Mouse (Mus musculus) embryonic facial prominence, embryonic 11.5 days (tissue): ENCODE results near the gene Mapk1ip1l. TPM values are rescaled to one million over a fixed set of nuclear protein-coding genes. Genes with fewer than 3 reads are reported as not detected.

Source experiments
- ATAC-seq: fragments of 200-750 bp; cut with Nextera tagmentation; replicated peaks from 2 replicates; pipeline ENCODE4 v1.8.0; 2017; ENCODE audit warnings: low read depth; ENCODE audit not compliant: insufficient number of reproducible peaks, low FRiP score, low TSS enrichment
- DNase-seq: peaks from one replicate; pipeline ENCODE4 v3.0.0-alpha.2; 2015; ENCODE audit warnings: low spot score
- H3K27ac ChIP-seq: fragments of 300-500 bp; sonication (generic); replicated peaks from 2 replicates; pipeline ENCODE4 v1.5.1; 2014; ENCODE audit warnings: mild to moderate bottlenecking, low read depth, low read length, control low read depth
- H3K27me3 ChIP-seq: fragments of 300-500 bp; sonication (generic); 2 replicates; pipeline ENCODE4 v1.6.1; 2014; ENCODE audit warnings: mild to moderate bottlenecking, low read length, moderate library complexity, mixed read lengths; ENCODE audit not compliant: control insufficient read depth, insufficient read depth
- H3K36me3 ChIP-seq: fragments of 300-500 bp; sonication (generic); replicated peaks from 2 replicates; pipeline ENCODE4 v1.6.1; 2014; ENCODE audit warnings: low read depth, mild to moderate bottlenecking, low read length, moderate library complexity, mixed read lengths; ENCODE audit not compliant: control insufficient read depth, insufficient read depth
- H3K4me1 ChIP-seq: fragments of 300-500 bp; sonication (generic); 2 replicates; pipeline ENCODE4 v1.6.1; 2014; ENCODE audit warnings: low read length, mixed read lengths; ENCODE audit not compliant: control insufficient read depth, insufficient read depth
- H3K4me2 ChIP-seq: fragments of 300-500 bp; sonication (generic); 2 replicates; pipeline ENCODE4 v1.6.1; 2014; ENCODE audit warnings: low read depth, mild to moderate bottlenecking, control low read depth, low read length, moderate library complexity
- H3K4me3 ChIP-seq: fragments of 300-500 bp; sonication (generic); 2 replicates; pipeline ENCODE4 v1.5.1; 2014; ENCODE audit warnings: low read depth, low read length, control low read depth
- H3K9ac ChIP-seq: fragments of 300-500 bp; sonication (generic); replicated peaks from 2 replicates; pipeline ENCODE4 v1.6.1; 2014; ENCODE audit warnings: mild to moderate bottlenecking, control low read depth, low read length
- H3K9me3 ChIP-seq: fragments of 300-500 bp; sonication (generic); replicated peaks from 2 replicates; pipeline ENCODE4 v1.6.1; 2016; ENCODE audit warnings: mild to moderate bottlenecking, low read length, inconsistent platforms, mixed read lengths; ENCODE audit not compliant: control insufficient read depth
- WGBS: fragments of 180-500 bp; shearing (Covaris S2); extraction: QIAGEN DNeasy Blood & Tissue Kit; methylation state at CpG from one replicate; pipeline ENCODE4 v1.1.7; 2014; 5-methylcytosine and 5-hydroxymethylcytosine counted together
- polyA plus RNA-seq: library from polyadenylated mRNA; unstranded; fragments of >200 nt; fragmentation: Nextera tagmentation; extraction: Ambion mirVana; gene quantifications from 2 replicates; pipeline ENCODE4 v1.2.1, GENCODE M21; 2014

Mapk1ip1l gene
- polyA plus RNA-seq, 1 experiment from 2014 or later: 104 TPM

DNA sequence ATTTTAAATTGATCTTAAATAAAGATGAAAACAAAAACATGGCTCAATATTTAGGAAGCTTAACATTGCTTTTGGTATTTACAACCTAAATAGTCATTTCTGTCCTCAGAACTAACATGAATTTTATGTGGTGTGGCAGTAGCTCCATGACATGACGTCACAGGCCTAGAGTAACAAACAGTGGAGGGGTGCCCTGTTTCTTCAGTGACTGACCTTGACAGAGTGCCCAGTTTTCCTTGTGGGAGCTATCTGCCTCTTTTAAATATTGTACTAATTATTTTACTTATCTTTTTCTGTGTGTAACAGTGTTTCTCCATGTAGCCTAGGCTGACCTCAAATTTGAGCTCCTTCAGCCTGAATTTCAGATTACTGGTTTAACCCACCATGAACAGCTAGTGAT lies 6.3 kb upstream of the Mapk1ip1l start:
- Histone ChIP-seq H3K27ac (no peak overlapping the region), H3K36me3 (peaks cover 3% of the 10 kb centered on the region; the same call in 1 of the 2 replicates), H3K9me3 (no peaks in the 10 kb centered on the region), H3K4me3 (no peak overlapping the region), H3K27me3 (no peaks in the 10 kb centered on the region), H3K4me2 (no peak overlapping the region), H3K9ac (no peak overlapping the region), H3K4me1 (no peaks in the 10 kb centered on the region)
- 79% methylated on average over 1 of the region's 1 CpGs for WGBS
- DNase-seq: no peak
- no peak for ATAC-seq

DNA sequence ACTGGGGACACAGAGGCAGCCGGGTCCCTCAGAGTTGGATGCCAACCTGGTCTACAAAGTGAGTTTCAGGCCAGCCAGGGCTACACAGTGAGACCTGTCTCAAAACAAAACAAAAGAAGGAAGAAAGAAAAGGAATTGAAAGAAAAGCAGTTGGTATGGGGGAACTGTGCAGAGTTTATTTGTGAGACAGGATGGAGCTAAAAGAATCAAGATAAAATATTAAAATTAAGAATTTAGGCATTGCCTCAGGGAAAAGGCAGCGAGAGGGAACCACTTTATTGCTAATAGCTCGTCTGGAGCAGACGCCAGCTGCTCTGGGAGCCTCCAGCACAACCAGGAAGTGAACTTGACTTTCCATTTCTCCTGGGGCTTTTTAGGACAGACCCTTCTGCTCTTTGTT lies 3.9 kb upstream of the Mapk1ip1l start:
- no peak overlapping the region for H3K27ac ChIP-seq
- no peaks in the 10 kb centered on the region for H3K9me3 ChIP-seq
- no peak for DNase-seq
- WGBS: 40% methylated on average over 4 of the region's 4 CpGs
- H3K4me2 ChIP-seq: no peak overlapping the region
- H3K36me3 ChIP-seq: peaks cover 3% of the 10 kb centered on the region; the same call in 1 of the 2 replicates
- no peak overlapping the region for H3K4me3 ChIP-seq
- no peak overlapping the region for H3K9ac ChIP-seq
- ATAC-seq: no peak
- H3K4me1 ChIP-seq: no peaks in the 10 kb centered on the region
- no peaks in the 10 kb centered on the region for H3K27me3 ChIP-seq

DNA sequence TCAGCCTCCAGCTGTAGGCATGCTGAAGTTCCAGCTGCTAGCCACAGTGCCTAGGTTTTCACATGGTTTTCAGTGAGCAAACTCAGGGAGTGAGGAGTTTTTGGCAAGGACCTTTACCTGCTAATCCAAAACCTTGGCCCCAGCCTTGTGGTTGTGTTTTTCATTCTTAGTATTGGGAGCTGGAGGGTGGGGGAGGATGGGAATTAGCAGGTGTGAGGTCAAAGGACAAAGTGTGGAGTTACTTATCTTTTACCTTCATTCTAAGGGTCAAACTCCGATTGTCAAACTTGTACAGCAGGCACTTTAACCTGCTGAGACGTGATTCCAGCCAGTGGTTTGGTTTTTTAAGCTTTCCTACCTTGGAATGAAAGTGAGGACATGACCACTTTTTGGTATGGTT lies 1.8 kb upstream of the Mapk1ip1l start:
- Histone ChIP-seq H3K4me1 (no peaks in the 10 kb centered on the region), H3K4me3 (no peak overlapping the region), H3K9me3 (no peaks in the 10 kb centered on the region), H3K27me3 (no peaks in the 10 kb centered on the region), H3K4me2 (no peak overlapping the region), H3K27ac (no peak overlapping the region), H3K9ac (no peak overlapping the region), H3K36me3 (no peaks in the 10 kb centered on the region)
- WGBS: 65% methylated on average over 2 of the region's 2 CpGs
- ATAC-seq (no peak), DNase-seq (no peak)

GRCm38 (mm10) chr14:47298408-47298792 lies 334 bp downstream of the Mapk1ip1l start:
- WGBS: under 1% methylated on average over 28 of the region's 38 CpGs
- Histone ChIP-seq H3K4me3 (peak overlapping the region; percentile 86), H3K4me1 (no peaks in the 10 kb centered on the region), H3K27ac (peak overlapping the region; percentile 88), H3K36me3 (no peaks in the 10 kb centered on the region), H3K27me3 (no peaks in the 10 kb centered on the region), H3K9me3 (no peaks in the 10 kb centered on the region), H3K4me2 (peak overlapping the region; percentile 53), H3K9ac (peak overlapping the region; percentile 91)
- DNase-seq (peak; percentile 81), ATAC-seq (peak; percentile 71)

GRCm38 (mm10) chr14:47298819-47299261 lies 774 bp downstream of the Mapk1ip1l start:
- Histone ChIP-seq H3K9ac (peak overlapping the region; percentile 91), H3K4me1 (no peaks in the 10 kb centered on the region), H3K9me3 (no peaks in the 10 kb centered on the region), H3K4me2 (peak overlapping the region; percentile 53), H3K27ac (peak overlapping the region; percentile 88), H3K4me3 (peak overlapping the region; percentile 86), H3K27me3 (no peaks in the 10 kb centered on the region), H3K36me3 (no peaks in the 10 kb centered on the region)
- peak; percentile 35; the same call in 1 of the 2 replicates for ATAC-seq
- under 1% methylated on average over 15 of the region's 15 CpGs for WGBS
- peak; percentile 70 for DNase-seq

DNA sequence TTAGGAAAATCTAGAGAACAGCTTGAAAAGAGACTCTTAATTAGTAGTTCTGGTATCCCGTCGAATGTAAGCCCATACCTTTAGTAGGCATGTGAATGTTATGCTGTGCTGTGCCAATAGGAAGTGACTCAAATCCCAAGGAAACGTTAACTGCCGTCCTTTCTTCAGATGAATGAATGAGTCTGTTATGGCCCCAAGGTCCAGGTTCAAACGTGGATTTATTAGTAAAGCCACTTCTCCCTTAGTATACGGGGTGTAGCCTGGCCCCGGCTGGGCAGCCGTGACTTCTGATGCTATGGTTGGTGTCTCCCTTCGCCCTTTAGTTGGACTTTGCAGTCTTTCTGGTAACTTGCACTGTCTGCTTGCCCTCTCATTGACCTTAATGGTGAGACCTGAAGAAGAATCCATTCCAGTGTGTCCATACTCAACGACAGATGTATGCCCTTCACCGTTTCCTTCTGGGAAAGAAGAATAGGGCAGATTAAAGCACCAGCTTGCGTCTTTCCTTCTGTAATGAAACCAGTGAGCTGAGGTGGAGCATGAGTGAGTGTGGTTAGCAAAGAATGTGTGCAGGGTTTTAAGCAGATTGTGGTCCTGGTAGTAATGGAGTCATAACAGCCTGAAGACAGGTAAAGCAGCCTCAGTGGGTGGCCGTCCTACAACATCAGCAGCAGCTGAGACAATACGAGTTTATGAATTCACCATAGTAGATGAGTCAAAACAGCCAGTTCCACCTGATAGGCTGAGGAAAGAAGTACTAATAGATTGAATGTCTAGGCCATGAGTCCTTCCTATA lies 5.0 kb downstream of the Mapk1ip1l start:
- Histone ChIP-seq H3K27ac (no peak overlapping the region), H3K9ac (no peak overlapping the region), H3K4me1 (no peaks in the 10 kb centered on the region), H3K4me2 (no peak overlapping the region), H3K9me3 (no peaks in the 10 kb centered on the region), H3K36me3 (no peaks in the 10 kb centered on the region), H3K4me3 (no peak overlapping the region), H3K27me3 (no peaks in the 10 kb centered on the region)
- 90% methylated on average over 14 of the region's 14 CpGs for WGBS
- ATAC-seq (no peak), DNase-seq (no peak)

DNA sequence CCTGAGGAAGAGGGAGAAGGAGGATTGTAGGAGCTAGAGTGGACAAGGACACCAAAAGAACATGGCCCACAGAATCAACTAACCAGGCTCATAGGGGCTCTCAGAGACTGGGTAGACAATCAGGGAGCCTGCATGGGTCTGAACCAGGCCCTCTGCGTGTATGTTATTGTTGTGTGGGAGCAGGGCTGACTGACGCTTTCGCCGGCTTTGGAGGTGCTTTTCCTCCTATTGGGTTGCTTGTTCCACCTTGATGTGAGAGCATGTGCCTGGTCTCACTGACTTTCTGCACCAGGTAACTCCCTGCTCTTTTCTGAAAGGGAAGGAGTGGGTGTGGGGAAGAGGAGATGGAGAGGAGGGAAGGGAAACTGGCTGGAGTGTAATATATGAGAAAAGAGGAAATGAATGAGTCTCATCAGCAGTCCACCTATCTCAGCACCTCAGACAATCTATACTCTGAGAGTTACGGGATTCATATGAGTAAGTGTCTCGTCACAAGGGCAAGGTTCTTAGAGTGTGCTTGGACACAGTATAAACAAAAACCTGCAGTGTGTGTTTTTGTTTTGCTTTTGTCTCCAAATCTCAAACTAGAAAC lies 6.8 kb downstream of the Mapk1ip1l start:
- Histone ChIP-seq H3K27me3 (no peaks in the 10 kb centered on the region), H3K27ac (no peak overlapping the region), H3K4me2 (no peak overlapping the region), H3K36me3 (no peaks in the 10 kb centered on the region), H3K9me3 (no peaks in the 10 kb centered on the region), H3K4me1 (no peaks in the 10 kb centered on the region), H3K4me3 (no peak overlapping the region), H3K9ac (no peak overlapping the region)
- ATAC-seq: no peak
- WGBS: 91% methylated on average over 6 of the region's 6 CpGs
- no peak for DNase-seq

DNA sequence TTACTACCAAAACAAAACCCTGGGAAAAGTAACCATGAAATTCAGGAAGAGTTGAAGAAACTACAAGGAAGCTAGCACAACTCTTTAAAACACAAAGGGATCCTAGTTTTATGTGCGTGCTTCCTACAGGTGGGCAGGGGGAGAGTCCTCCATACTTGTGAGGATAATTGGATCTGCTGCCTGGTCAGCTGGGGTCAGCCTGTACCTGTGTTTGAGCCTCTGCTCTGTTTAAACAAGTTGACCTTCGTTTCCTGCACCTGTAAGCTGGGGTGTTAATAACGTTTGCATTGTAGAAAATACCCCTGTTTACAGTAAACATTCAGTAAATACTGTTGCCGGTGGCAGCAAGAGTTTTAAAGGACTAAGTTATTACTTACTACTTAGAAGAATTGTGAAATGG lies 7.9 kb downstream of the Mapk1ip1l start:
- Histone ChIP-seq H3K4me1 (no peaks in the 10 kb centered on the region), H3K9ac (no peak overlapping the region), H3K36me3 (peaks cover 8% of the 10 kb centered on the region), H3K27ac (no peak overlapping the region), H3K4me3 (no peak overlapping the region), H3K4me2 (no peak overlapping the region), H3K9me3 (no peaks in the 10 kb centered on the region), H3K27me3 (no peaks in the 10 kb centered on the region)
- ATAC-seq: no peak
- 88% methylated on average over 4 of the region's 4 CpGs for WGBS
- no peak for DNase-seq
